Mouse (Mus musculus): ENCODE results near the gene Kcnip1. TPM values are rescaled to one million over a fixed set of nuclear protein-coding genes. Genes with fewer than 3 reads are reported as not detected.

The Kcnip1 gene
- polyA plus RNA-seq, 1 experiment: not detected

DNA sequence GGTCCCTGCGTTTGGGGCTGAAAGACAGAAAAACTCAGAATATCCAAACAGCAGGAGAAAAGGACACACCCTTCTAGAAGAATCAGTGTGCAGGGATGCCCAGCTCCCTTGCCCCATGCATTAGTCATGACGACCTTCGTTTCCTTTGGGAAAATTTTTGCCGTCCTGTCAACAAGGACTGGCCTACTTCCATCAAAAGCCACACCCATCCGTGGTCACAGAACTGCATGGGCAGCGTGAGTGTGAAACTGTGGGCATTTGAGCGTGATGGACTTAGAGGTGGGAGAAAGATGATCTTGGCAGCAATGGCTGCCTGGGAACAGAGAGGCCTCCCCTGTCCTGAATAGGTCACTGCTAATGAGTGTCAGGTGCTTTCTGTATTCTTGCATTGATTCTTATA, 20.8 kb downstream of the Kcnip1 start:
- Histone ChIP-seq H3K4me3 (ENCODE audit: insufficient read depth, low read depth, low read length) (no peak overlapping the region), H3K4me1 (ENCODE audit: control insufficient read depth, insufficient read depth, low read length) (no peaks in the 10 kb centered on the region), H3K27ac (ENCODE audit: insufficient read depth, low read depth, low read length) (no peak overlapping the region)
- TF ChIP-seq POLR2A (IDR thresholded peaks at IDR 0.05; ENCODE audit: insufficient read depth, low read depth, low read length) (no peak), CTCF (IDR thresholded peaks at IDR 0.05; ENCODE audit: insufficient read depth, low read depth, low read length) (no peak)
- 90% methylated on average over 7 of the region's 7 CpGs for WGBS

DNA sequence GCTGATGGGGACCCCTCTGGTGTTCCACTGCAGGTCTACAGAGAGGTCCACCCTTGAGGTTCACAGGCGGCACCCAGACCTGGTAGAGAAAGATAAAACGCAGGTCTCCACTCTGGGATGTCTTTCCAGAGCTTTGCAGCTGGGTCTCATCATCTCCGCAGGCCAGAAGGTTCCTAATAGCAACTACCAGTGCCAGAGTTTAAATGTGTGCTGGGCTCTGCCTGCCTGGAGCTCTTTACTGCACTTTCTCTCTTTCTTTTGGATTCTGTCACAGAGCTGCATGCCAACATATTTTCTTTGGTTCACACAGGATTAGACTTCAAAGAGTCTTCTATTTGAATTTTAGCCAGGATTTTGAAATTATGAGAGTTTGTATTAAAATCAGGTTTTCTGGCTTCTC, 23.8 kb downstream of the Kcnip1 start:
- no peaks in the 10 kb centered on the region for H3K4me1 ChIP-seq (ENCODE audit: control insufficient read depth, insufficient read depth, low read length)
- no peak overlapping the region for H3K27ac ChIP-seq (ENCODE audit: insufficient read depth, low read depth, low read length)
- no peak overlapping the region for H3K4me3 ChIP-seq (ENCODE audit: insufficient read depth, low read depth, low read length)
- TF ChIP-seq CTCF (IDR thresholded peaks at IDR 0.05; ENCODE audit: insufficient read depth, low read depth, low read length): no peak
- no peak for TF ChIP-seq POLR2A (IDR thresholded peaks at IDR 0.05; ENCODE audit: insufficient read depth, low read depth, low read length)
- 80% methylated on average over 3 of the region's 3 CpGs for WGBS

DNA sequence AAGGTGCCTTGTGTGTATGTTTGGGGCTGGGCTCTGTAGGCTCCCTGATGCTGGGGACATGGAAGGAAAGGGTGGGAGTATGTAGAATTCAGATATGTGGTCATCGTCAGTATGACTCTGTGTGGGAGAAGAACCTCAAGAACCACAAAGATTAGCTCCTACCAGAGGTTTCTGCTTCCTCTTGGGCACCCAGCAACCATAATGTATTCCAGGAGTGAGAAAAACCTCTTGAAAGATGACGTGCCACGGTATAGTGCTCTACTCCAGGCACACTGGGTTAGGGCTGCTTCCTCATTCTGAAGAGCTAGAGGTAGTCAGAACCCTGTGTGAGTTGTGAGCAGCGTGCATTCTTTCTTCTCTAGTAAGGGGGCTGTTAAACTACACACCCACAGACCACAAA, 25.2 kb downstream of the Kcnip1 start:
- no peak overlapping the region for H3K4me3 ChIP-seq (ENCODE audit: insufficient read depth, low read depth, low read length)
- no peak for TF ChIP-seq CTCF (IDR thresholded peaks at IDR 0.05; ENCODE audit: insufficient read depth, low read depth, low read length)
- TF ChIP-seq POLR2A (IDR thresholded peaks at IDR 0.05; ENCODE audit: insufficient read depth, low read depth, low read length): no peak
- 88% methylated on average over 4 of the region's 4 CpGs for WGBS
- H3K4me1 ChIP-seq (ENCODE audit: control insufficient read depth, insufficient read depth, low read length): peaks cover 2% of the 10 kb centered on the region; the same call in 1 of the 2 replicates
- H3K27ac ChIP-seq (ENCODE audit: insufficient read depth, low read depth, low read length): no peak overlapping the region

DNA sequence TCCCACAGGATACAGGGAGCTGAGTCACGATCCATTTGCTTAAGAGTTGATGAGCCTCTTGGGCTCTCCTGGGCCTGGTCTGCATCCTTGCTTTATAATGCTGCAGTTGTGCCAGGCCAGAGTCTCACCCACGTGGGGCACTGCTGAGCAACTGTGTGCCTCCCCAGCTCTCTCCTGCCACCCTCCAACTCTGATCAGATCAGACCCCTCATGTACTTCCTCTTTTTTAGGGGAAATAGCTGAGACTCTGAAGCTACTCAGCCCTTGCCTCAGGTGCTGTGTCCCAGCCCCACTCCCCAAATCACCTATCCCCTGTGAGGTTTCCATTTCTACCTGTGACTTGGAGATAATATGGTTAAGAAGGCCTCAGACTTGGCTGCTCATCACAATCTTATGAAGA, 27.6 kb downstream of the Kcnip1 start:
- WGBS: 67% methylated on average over 2 of the region's 2 CpGs
- TF ChIP-seq CTCF (IDR thresholded peaks at IDR 0.05; ENCODE audit: insufficient read depth, low read depth, low read length) (no peak), POLR2A (IDR thresholded peaks at IDR 0.05; ENCODE audit: insufficient read depth, low read depth, low read length) (no peak)
- H3K27ac ChIP-seq (ENCODE audit: insufficient read depth, low read depth, low read length): no peak overlapping the region
- H3K4me1 ChIP-seq (ENCODE audit: control insufficient read depth, insufficient read depth, low read length): peaks cover 2% of the 10 kb centered on the region; the same call in 1 of the 2 replicates
- H3K4me3 ChIP-seq (ENCODE audit: insufficient read depth, low read depth, low read length): no peak overlapping the region

DNA sequence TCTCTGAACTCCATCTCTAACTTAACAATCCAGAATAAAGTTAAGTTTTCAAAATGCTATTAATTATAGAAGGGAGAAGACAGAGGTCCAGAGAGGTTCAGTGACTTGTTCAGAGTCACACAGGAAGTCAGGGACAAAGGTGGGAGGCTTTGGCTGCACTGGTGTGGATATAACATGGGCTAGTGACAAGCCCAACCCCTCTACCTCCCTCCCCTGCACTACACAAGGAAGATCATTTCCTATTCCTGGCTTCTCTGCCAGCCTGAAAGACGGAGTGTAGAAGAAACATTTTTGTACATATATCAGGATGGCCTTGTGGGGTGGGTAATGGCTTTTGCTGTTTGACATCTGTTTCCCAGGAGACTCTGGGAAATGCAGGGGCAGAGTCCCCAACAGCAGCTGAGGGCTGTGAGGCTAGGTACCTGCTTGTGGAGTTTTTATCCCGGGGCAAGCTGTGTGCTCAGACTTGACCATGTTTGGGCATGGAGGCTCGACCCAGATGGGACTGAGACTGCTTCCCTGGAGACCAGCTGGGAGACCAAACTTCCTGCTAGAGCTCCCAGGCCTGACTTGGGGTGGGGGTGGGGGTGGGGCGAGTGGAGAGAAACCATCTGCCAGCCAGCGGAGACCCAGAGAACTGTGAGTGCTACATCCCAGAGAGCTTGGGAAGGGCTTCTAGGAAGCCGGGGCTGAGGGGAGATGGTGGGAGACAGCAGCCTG, 30.1 kb downstream of the Kcnip1 start, which contains the start of gene Kcnmb1:
Gene Kcnmb1, plus strand, starts transcription at position 326 of the 720 bp plus-strand sequence.
- TF ChIP-seq POLR2A (IDR thresholded peaks at IDR 0.05; ENCODE audit: insufficient read depth, low read depth, low read length) (no peak), CTCF (IDR thresholded peaks at IDR 0.05; ENCODE audit: insufficient read depth, low read depth, low read length) (no peak)
- Histone ChIP-seq H3K4me1 (ENCODE audit: control insufficient read depth, insufficient read depth, low read length) (peaks cover 2% of the 10 kb centered on the region; the same call in 1 of the 2 replicates), H3K27ac (ENCODE audit: insufficient read depth, low read depth, low read length) (no peak within 1 kb of the TSS), H3K4me3 (ENCODE audit: insufficient read depth, low read depth, low read length) (no peak within 1 kb of the TSS)
- 51% methylated on average over 6 of the region's 6 CpGs for WGBS

DNA sequence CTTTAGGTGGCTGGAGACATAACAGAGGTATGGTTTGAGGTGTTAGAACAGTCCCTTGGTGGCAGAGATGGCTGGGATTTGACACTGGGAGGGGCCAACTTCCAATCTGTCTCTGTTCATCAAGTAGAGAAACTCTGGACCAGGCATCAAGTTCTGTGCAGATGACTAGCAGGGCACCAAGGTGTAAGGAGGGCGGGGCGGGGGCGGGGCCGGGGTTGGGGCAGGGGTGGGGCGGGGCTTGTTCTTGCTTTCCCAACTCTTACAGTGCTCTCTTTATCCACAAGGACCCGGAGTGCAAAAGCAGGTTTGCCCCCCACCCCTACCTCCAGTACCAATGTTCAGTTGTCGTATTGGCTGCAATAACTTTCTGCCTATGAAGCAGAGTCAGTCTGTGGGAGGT, 30.8 kb downstream of the Kcnip1 start:
- no peak for TF ChIP-seq POLR2A (IDR thresholded peaks at IDR 0.05; ENCODE audit: insufficient read depth, low read depth, low read length)
- no peak for TF ChIP-seq CTCF (IDR thresholded peaks at IDR 0.05; ENCODE audit: insufficient read depth, low read depth, low read length)
- H3K4me1 ChIP-seq (ENCODE audit: control insufficient read depth, insufficient read depth, low read length): peaks cover 2% of the 10 kb centered on the region; the same call in 1 of the 2 replicates
- WGBS: 86% methylated on average over 2 of the region's 7 CpGs
- no peak overlapping the region for H3K4me3 ChIP-seq (ENCODE audit: insufficient read depth, low read depth, low read length)
- no peak overlapping the region for H3K27ac ChIP-seq (ENCODE audit: insufficient read depth, low read depth, low read length)

DNA sequence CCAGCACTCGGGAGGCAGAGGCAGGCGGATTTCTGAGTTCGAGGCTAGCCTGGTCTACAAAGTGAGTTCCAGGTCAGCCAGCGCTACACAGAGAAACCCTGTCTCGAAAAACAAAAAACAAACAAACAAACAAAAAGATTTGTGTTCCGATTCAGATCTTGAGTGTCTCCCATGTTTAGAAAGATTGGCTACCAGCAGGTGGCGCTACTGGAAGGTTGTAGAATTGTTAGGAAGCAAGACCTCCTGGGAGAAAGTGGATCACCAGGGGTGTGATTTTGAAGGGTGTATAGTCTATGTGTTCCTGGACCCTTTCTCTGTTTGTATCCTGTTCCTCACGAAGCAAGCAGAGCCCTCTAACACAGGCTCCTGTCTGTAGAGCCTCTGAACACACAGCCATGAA, 34.2 kb downstream of the Kcnip1 start:
- TF ChIP-seq POLR2A (IDR thresholded peaks at IDR 0.05; ENCODE audit: insufficient read depth, low read depth, low read length) (no peak), CTCF (IDR thresholded peaks at IDR 0.05; ENCODE audit: insufficient read depth, low read depth, low read length) (no peak)
- peaks cover 2% of the 10 kb centered on the region; the same call in 1 of the 2 replicates for H3K4me1 ChIP-seq (ENCODE audit: control insufficient read depth, insufficient read depth, low read length)
- WGBS: 86% methylated on average over 8 of the region's 8 CpGs
- no peak overlapping the region for H3K27ac ChIP-seq (ENCODE audit: insufficient read depth, low read depth, low read length)
- no peak overlapping the region for H3K4me3 ChIP-seq (ENCODE audit: insufficient read depth, low read depth, low read length)

DNA sequence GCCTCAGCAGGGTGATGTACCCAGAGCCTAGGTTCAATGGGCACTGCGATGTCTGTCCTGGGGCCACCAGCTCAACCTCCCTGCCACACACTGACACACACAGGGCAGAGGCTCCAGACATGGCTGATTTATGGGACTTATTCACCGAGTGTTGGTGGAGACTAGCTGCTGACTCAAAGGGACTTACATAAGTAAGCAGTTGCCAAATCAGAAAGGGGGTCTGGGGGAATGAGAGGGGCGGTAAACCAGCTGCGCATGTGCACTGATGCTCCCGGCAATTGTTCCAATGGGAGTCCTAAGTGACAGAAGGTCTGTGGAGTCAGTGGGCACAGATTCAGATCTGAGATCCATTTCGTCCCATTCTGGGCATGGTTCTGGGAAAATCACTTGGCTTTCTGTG, 35.4 kb downstream of the Kcnip1 start:
- 79% methylated on average over 6 of the region's 6 CpGs for WGBS
- Histone ChIP-seq H3K4me3 (ENCODE audit: insufficient read depth, low read depth, low read length) (no peak overlapping the region), H3K4me1 (ENCODE audit: control insufficient read depth, insufficient read depth, low read length) (no peaks in the 10 kb centered on the region), H3K27ac (ENCODE audit: insufficient read depth, low read depth, low read length) (no peak overlapping the region)
- TF ChIP-seq CTCF (IDR thresholded peaks at IDR 0.05; ENCODE audit: insufficient read depth, low read depth, low read length) (no peak), POLR2A (IDR thresholded peaks at IDR 0.05; ENCODE audit: insufficient read depth, low read depth, low read length) (no peak)

DNA sequence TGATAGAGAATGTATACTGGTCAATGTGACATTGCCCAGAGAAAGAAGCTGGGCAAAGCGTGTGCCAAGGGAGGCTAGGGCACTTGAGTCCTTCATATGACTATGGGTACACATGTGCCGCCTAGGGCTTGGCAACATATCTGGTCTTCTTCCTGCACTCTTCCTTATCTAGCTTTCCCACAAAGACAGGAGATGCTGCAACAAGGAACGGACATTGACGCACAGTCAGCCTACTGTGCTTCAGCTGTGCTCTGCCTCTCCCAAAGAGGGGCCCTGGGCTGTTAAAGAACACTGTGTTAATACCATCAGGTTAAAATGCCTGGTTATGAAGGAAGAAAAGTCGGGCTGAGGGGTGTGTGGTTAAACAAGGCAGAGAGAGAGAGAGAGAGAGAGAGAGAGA, 36.3 kb downstream of the Kcnip1 start:
- H3K4me1 ChIP-seq (ENCODE audit: control insufficient read depth, insufficient read depth, low read length): no peaks in the 10 kb centered on the region
- 88% methylated on average over 5 of the region's 5 CpGs for WGBS
- TF ChIP-seq POLR2A (IDR thresholded peaks at IDR 0.05; ENCODE audit: insufficient read depth, low read depth, low read length) (no peak), CTCF (IDR thresholded peaks at IDR 0.05; ENCODE audit: insufficient read depth, low read depth, low read length) (no peak)
- H3K27ac ChIP-seq (ENCODE audit: insufficient read depth, low read depth, low read length): no peak overlapping the region
- no peak overlapping the region for H3K4me3 ChIP-seq (ENCODE audit: insufficient read depth, low read depth, low read length)
